Mouse (Mus musculus) thymus, adult 2 months (tissue): Measurements from ENCODE around the gene Exog. TPM values are rescaled to one million over a fixed set of nuclear protein-coding genes. Genes with fewer than 3 reads are reported as not detected.

Experiments
- DNase-seq: peaks from one replicate; pipeline ENCODE4 v3.0.0; 2021
- H3K27ac ChIP-seq: fragments of 200-500 bp; 2 replicates; pipeline ENCODE4 v1.5.1; 2012; ENCODE audit warnings: low read length, control low read depth; ENCODE audit not compliant: control insufficient read depth, insufficient read depth
- H3K27me3 ChIP-seq: fragments of 200-500 bp; 2 replicates; pipeline ENCODE4 v1.6.1; 2012; ENCODE audit warnings: mild to moderate bottlenecking, low read length, moderate library complexity, mixed read lengths; ENCODE audit not compliant: control insufficient read depth, insufficient read depth
- H3K36me3 ChIP-seq: fragments of 200-500 bp; 2 replicates; pipeline ENCODE4 v1.6.1; 2012; ENCODE audit warnings: mild to moderate bottlenecking, low read length, moderate library complexity; ENCODE audit not compliant: control insufficient read depth, insufficient read depth
- H3K4me1 ChIP-seq: fragments of 200-500 bp; replicated peaks from 2 replicates; pipeline ENCODE4 v1.6.1; 2012; ENCODE audit warnings: low read length; ENCODE audit not compliant: control insufficient read depth, insufficient read depth
- H3K4me3 ChIP-seq: fragments of 200-500 bp; 2 replicates; pipeline ENCODE4 v1.5.1; 2012; ENCODE audit warnings: mild to moderate bottlenecking, low read length, control low read depth, moderate library complexity; ENCODE audit not compliant: control insufficient read depth, insufficient read depth
- CTCF ChIP-seq: fragments of 200-500 bp; IDR thresholded peaks from 2 replicates; pipeline ENCODE4 v1.5.1; 2012; ENCODE audit warnings: mild to moderate bottlenecking, control low read depth, low read length, moderate library complexity, borderline replicate concordance; ENCODE audit not compliant: control insufficient read depth, poor library complexity, insufficient read depth; ENCODE audit errors: extremely low read depth
- POLR2A ChIP-seq: fragments of 200-500 bp; IDR thresholded peaks from 2 replicates; pipeline ENCODE4 v1.6.1; 2012; ENCODE audit warnings: mild to moderate bottlenecking, low read length, control low read depth, moderate library complexity; ENCODE audit not compliant: control insufficient read depth, poor library complexity, insufficient read depth; ENCODE audit errors: extremely low read depth
- WGBS: fragments of 180-500 bp; shearing (Covaris S2); methylation state at CpG from one replicate; pipeline ENCODE4 v1.1.7; 2018; 5-methylcytosine and 5-hydroxymethylcytosine counted together
- polyA plus RNA-seq: library from polyadenylated mRNA; depleted of rRNA; stranded (reverse); fragments of >200 nt; gene quantifications from 2 replicates; pipeline ENCODE4 v1.2.3, GENCODE M21; 2012; rRNA removed

Gene Exog
- polyA plus RNA-seq, 1 experiment = 9.2 TPM

GRCm38 (mm10) chr9:119513816-119514215, 69.1 kb downstream of the Exog start:
- no peak for TF ChIP-seq CTCF
- no peak for TF ChIP-seq POLR2A
- H3K27me3 ChIP-seq = no peaks in the 10 kb centered on the region; the same call in 1 of the 2 replicates
- peaks cover 29% of the 10 kb centered on the region for H3K4me1 ChIP-seq
- 91% methylated on average over 8 of the region's 8 CpGs for WGBS
- H3K27ac ChIP-seq = no peak overlapping the region
- no peaks in the 10 kb centered on the region for H3K36me3 ChIP-seq
- H3K4me3 ChIP-seq = no peak overlapping the region
- no peak for DNase-seq

- H3K27ac ChIP-seq = no peak overlapping the region
- 73% methylated on average over 8 of the region's 8 CpGs for WGBS
Observed at GRCm38 (mm10) chr9:119514986-119515385, 70.2 kb downstream of the Exog start.

More at GRCm38 (mm10) chr9:119514986-119515385, 70.2 kb downstream of the Exog start:
- DNase-seq = no peak
- no peak overlapping the region for H3K4me3 ChIP-seq
- H3K27me3 ChIP-seq = no peaks in the 10 kb centered on the region; the same call in 1 of the 2 replicates
- H3K36me3 ChIP-seq = no peaks in the 10 kb centered on the region
- TF ChIP-seq POLR2A (no peak), CTCF (no peak)
- H3K4me1 ChIP-seq = peaks cover 29% of the 10 kb centered on the region

Other genes starting within 250 kb of the Exog start
- 0.14 and 0.23 TPM in 2 replicates for gene Slc22a13, start 235.8 kb upstream of the Exog start, polyA plus RNA-seq
- 24.5 and 25.3 TPM in 2 replicates for gene Oxsr1, start 122.5 kb upstream of the Exog start, polyA plus RNA-seq
- gene Acaa1a, start 105.3 kb upstream of the Exog start, polyA plus RNA-seq = 193 and 212 TPM in 2 replicates
- gene Myd88, start 103.5 kb upstream of the Exog start, polyA plus RNA-seq = 29.1 and 30.8 TPM in 2 replicates
- gene Xylb, start 87.6 kb upstream of the Exog start, polyA plus RNA-seq = 3.3 and 5.3 TPM in 2 replicates
- gene Slc22a14, start 79.4 kb upstream of the Exog start, polyA plus RNA-seq = 0.16 and 0.17 TPM in 2 replicates
- 7.7 and 8.3 TPM in 2 replicates for gene Acvr2b, start 42.8 kb upstream of the Exog start, polyA plus RNA-seq
- 4.0 and 6.4 TPM in 2 replicates for gene Scn5a, start 134.1 kb downstream of the Exog start, polyA plus RNA-seq